Mouse (Mus musculus) lung, embryonic 14.5 days (tissue): ENCODE measurements at regions not wholly inside any gene's neighbourhood (a gene's known extent, or its start where the extent isn't known, plus 50 kb on each side); places are given as distances from the start of the nearest gene placed in this dataset.
"Not testable (repeated sequence)": the region's sequence is repeated elsewhere in the genome, so short reads cannot be mapped to it uniquely, and the experiment has no call there.

Experiments
- ATAC-seq: fragments of 200-750 bp; cut with Nextera tagmentation; 2 replicates; pipeline ENCODE4 v1.8.0; 2017; ENCODE audit warnings: mild to moderate bottlenecking, moderate TSS enrichment, moderate library complexity; ENCODE audit not compliant: insufficient read depth
- DNase-seq: peaks from one replicate; pipeline ENCODE4 v3.0.0-alpha.2; 2015
- H3K27ac ChIP-seq: fragments of 300-500 bp; sonication (generic); 2 replicates; pipeline ENCODE4 v1.5.1; 2014; ENCODE audit warnings: low read depth, mild to moderate bottlenecking, moderate library complexity
- H3K27me3 ChIP-seq: fragments of 300-500 bp; sonication (generic); 2 replicates; pipeline ENCODE4 v1.6.1; 2014; ENCODE audit warnings: low read length, control low read depth; ENCODE audit not compliant: insufficient read depth
- H3K36me3 ChIP-seq: fragments of 300-500 bp; sonication (generic); 2 replicates; pipeline ENCODE4 v1.6.1; 2014; ENCODE audit warnings: control low read depth; ENCODE audit not compliant: insufficient read depth
- H3K4me1 ChIP-seq: fragments of 300-500 bp; sonication (generic); 2 replicates; pipeline ENCODE4 v1.6.1; 2014; ENCODE audit warnings: antibody characterized with exemption, control low read depth; ENCODE audit not compliant: insufficient read depth
- H3K4me2 ChIP-seq: fragments of 300-500 bp; sonication (generic); 2 replicates; pipeline ENCODE4 v1.6.1; 2014; ENCODE audit warnings: mild to moderate bottlenecking
- H3K4me3 ChIP-seq: fragments of 300-500 bp; sonication (generic); 2 replicates; pipeline ENCODE4 v1.5.1; 2014; ENCODE audit warnings: low read depth, low read length
- H3K9ac ChIP-seq: fragments of 300-500 bp; sonication (generic); 2 replicates; pipeline ENCODE4 v1.6.1; 2014
- H3K9me3 ChIP-seq: fragments of 300-500 bp; sonication (generic); 2 replicates; pipeline ENCODE4 v1.6.1; 2016; ENCODE audit warnings: low read depth, low read length, control low read depth
- CTCF ChIP-seq: IDR thresholded peaks from 2 replicates; pipeline ENCODE4 v1.5.1; 2016; ENCODE audit warnings: antibody characterized with exemption, low read depth
- WGBS: fragments of 180-500 bp; shearing (Covaris S2); extraction: QIAGEN DNeasy Blood & Tissue Kit; methylation state at CpG from one replicate; pipeline ENCODE4 v1.1.7; 2014; 5-methylcytosine and 5-hydroxymethylcytosine counted together

DNA sequence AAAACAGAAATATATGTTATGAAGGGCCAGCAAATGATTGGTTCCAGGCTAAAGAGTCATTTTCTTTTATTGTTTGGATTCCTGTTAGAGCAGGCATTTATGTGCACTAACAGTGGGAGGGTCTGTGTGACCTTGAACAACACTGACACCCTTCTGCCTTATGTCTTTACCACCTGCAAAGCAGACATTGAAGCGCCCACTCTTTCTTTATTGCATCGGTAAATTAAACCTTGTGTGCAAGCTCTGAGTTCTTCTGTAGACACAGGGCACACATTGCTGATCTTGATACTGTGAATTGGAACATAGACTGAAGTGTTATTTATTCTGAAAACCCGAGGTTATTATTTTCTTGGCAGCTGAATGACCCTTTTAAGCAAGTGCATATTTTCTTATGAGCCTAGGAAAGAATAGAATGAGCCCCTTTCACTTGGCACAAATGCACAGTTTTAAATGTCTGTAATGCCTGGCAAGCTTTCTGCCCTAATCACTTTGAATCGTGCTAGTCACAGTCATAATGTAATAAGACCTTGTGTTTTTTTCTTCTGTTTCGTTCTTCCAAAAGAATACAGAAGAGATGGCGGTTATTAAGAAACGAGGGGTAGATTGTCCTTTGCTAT, 125.1 kb upstream of the Cobl start:
- 66% methylated on average over 7 of the region's 7 CpGs for WGBS
- Histone ChIP-seq H3K36me3 (no peaks in the 10 kb centered on the region), H3K27me3 (no peaks in the 10 kb centered on the region), H3K4me3 (no peak overlapping the region), H3K4me1 (no peaks in the 10 kb centered on the region), H3K9ac (no peak overlapping the region), H3K9me3 (no peaks in the 10 kb centered on the region), H3K27ac (no peak overlapping the region), H3K4me2 (no peak overlapping the region)
- DNase-seq = no peak
- no peak for TF ChIP-seq CTCF
- ATAC-seq = no peak

DNA sequence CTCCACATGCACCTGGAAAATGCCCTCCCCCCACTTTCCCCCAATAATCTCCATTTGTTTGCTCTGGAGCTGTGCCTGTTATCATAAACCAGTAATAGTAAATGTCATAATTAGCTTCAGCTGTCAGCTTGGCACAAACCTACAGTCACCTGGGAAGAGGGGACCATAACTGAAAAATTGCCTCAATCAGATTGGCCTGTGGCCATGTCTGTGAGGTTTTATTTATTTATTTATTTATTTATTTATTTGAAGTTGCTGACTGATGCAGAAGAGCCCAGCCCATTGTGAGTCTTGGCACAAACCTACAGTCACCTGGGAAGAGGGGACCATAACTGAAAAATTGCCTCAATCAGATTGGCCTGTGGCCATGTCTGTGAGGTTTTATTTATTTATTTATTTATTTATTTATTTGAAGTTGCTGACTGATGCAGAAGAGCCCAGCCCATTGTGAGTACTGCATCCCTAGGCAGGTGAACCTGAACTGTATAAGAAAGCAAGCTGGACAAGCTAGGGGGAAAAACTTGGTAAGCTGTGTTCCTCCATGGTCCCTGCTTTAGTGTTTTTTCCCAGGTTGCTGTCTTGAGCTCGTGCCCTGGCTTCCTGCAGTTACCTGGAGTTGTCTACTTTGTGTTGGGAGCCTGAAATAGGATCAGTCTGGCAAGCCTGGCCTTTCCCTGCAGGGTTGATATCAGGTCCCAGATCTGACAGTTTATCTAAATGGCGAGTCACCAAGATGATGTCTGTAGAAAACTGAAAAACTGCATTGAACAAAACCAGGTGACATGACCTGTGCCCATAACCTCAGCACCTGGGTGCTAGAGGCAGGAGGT, 120.3 kb upstream of the Cobl start:
- ATAC-seq, H3K9ac ChIP-seq, H3K27me3 ChIP-seq, H3K27ac ChIP-seq, H3K9me3 ChIP-seq, H3K4me1 ChIP-seq, H3K4me3 ChIP-seq, DNase-seq, H3K36me3 ChIP-seq, H3K4me2 ChIP-seq: not testable (repeated sequence)
- WGBS = 63% methylated on average over 2 of the region's 2 CpGs

DNA sequence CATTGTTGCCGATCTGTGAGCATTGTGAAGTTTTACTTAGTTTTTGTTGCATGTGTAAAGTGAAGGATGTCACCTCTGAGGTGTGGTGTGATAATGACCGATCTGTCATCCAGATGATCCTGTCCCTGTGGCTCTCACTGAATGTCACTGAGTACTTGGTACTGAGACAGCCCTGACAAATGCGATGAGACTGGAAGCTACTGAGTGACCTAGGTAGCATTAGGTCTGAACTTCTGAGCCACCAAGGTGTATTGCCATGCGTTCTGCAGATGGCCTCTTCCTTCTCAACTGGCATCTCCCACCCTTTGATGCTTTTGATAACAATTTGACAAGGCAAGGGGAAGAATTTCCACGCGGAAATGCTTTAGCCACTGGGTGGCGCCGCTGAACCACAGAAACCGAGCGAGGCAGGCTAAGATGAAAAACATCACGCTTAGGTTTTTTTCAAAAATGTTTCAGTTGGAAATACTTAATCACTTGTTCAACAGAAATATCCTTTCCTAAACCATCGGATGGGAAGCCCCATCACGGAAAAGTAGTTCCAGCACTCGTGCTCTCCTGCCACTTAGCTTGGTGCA, 114.3 kb upstream of the Cobl start:
- no peaks in the 10 kb centered on the region for H3K4me1 ChIP-seq
- WGBS = 31% methylated on average over 14 of the region's 14 CpGs
- H3K9me3 ChIP-seq = no peaks in the 10 kb centered on the region
- no peak overlapping the region for H3K4me2 ChIP-seq
- no peak overlapping the region for H3K4me3 ChIP-seq
- no peak overlapping the region for H3K27ac ChIP-seq
- no peak; the same call in 1 of the 2 replicates for ATAC-seq
- H3K36me3 ChIP-seq = no peaks in the 10 kb centered on the region
- H3K27me3 ChIP-seq = no peaks in the 10 kb centered on the region
- H3K9ac ChIP-seq = no peak overlapping the region
- peak; percentile 76 for DNase-seq
- peak; percentile 74 for TF ChIP-seq CTCF

DNA sequence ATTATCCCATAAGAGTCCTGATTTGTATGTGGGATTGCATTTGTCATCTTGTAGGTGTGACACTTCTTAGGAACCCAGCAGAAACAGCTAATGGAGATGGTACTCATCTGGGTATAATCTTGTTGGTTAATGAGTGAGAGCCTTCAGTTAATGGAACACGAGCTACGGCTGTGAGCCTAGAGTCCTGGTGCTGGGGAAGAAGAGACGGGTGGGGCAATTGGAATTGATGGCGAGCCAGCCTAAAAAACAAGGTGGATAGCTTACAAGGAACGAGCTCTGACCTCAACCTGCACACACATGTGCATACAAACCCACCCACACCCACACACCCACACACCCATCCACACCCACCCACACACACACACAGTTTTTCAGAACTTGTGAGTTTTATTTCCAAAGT, 94.9 kb upstream of the Cobl start:
- Histone ChIP-seq H3K27ac (no peak overlapping the region), H3K4me3 (no peak overlapping the region), H3K9me3 (no peaks in the 10 kb centered on the region), H3K9ac (no peak overlapping the region), H3K36me3 (no peaks in the 10 kb centered on the region), H3K27me3 (no peaks in the 10 kb centered on the region), H3K4me2 (no peak overlapping the region), H3K4me1 (no peaks in the 10 kb centered on the region)
- DNase-seq (no peak), ATAC-seq (no peak)
- no peak for TF ChIP-seq CTCF
- WGBS = 63% methylated on average over 5 of the region's 5 CpGs

DNA sequence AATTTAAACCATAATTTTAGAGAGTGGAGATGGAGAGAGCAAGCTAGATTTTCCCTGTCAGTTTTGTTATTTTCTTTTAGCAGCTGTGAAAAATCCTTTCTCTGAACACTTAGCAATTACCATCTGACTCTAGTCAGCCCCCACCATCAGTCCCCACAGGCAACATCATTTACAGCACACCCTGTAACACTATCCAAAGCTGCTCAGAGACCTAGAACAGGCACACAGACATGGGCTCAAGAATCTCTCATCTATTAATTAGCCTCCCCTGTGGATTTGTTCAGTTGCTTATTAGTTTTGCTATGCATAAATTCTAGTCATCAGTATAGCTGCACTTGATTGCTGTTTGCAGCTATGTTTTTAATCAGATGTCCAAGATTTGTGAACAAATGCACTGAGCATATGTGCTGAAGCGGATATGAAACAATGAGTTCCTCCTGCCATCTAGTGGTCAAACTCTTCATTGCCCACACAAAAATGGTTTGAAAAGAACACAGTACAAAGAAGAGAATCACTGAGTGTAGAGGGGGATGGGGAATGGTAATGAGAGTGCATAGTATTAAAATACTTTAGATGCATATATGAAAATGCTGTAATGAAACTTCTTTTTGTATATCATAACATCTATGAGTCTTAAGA, 94.4 kb upstream of the Cobl start:
- TF ChIP-seq CTCF = peak; percentile 85
- ATAC-seq = peak; percentile 65; the same call in 1 of the 2 replicates
- no peaks in the 10 kb centered on the region for H3K9me3 ChIP-seq
- H3K27me3 ChIP-seq = no peaks in the 10 kb centered on the region
- H3K9ac ChIP-seq = no peak overlapping the region
- H3K4me1 ChIP-seq = no peaks in the 10 kb centered on the region
- no peak overlapping the region for H3K4me2 ChIP-seq
- no peaks in the 10 kb centered on the region for H3K36me3 ChIP-seq
- no peak overlapping the region for H3K27ac ChIP-seq
- peak; percentile 87 for DNase-seq
- no peak overlapping the region for H3K4me3 ChIP-seq
- WGBS = 27% methylated on average over 1 of the region's 1 CpGs

DNA sequence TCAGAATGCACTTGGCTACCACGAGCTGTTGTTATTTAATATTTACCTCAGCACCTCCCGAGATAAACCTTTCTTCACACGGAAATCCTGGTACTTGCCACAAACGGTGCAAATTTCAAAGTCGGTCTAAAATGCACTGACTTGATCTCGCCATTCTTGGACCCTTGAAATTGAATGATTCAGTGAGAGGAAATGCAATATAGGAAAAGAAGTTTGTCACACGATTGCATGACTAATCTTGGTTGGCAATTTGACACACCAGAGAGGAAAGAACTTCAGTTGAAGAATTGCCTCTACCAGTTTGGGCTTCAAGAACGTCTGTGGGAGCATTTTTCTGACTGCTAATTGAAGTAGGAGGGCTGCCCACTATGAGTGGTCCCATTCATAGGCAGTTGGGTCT, 93.4 kb upstream of the Cobl start:
- no peak overlapping the region for H3K4me2 ChIP-seq
- no peak overlapping the region for H3K4me3 ChIP-seq
- H3K4me1 ChIP-seq = no peaks in the 10 kb centered on the region
- H3K9me3 ChIP-seq = no peaks in the 10 kb centered on the region
- H3K36me3 ChIP-seq = no peaks in the 10 kb centered on the region
- TF ChIP-seq CTCF = no peak
- DNase-seq = no peak
- no peak overlapping the region for H3K9ac ChIP-seq
- no peaks in the 10 kb centered on the region for H3K27me3 ChIP-seq
- no peak overlapping the region for H3K27ac ChIP-seq
- WGBS = 71% methylated on average over 8 of the region's 8 CpGs
- ATAC-seq = no peak

DNA sequence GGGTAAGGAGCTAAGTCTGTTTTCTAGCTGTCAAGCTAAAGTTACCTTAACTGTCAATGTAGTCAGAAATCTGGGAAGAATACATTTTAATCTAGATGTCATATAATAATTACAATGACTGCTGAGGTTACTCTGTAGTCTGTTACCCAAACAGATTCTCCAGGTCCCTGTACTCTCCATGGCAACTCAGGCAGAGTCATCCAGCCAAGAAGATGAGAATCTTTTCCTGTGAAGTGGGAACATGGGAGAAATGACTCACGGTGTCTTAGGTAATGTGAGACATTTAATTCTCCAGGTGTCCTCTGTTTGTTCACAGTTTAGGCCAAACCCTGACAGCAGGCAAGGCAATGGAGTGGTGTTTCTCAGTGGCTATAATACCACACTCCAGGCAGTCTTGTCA, 81.0 kb upstream of the Cobl start:
- no peak overlapping the region for H3K4me2 ChIP-seq
- no peak for TF ChIP-seq CTCF
- WGBS = 38% methylated on average over 1 of the region's 1 CpGs

More for the DNA sequence above, 81.0 kb upstream of the Cobl start:
- Histone ChIP-seq H3K9me3 (no peaks in the 10 kb centered on the region), H3K27ac (no peak overlapping the region), H3K27me3 (no peaks in the 10 kb centered on the region), H3K4me3 (no peak overlapping the region), H3K9ac (no peak overlapping the region), H3K36me3 (no peaks in the 10 kb centered on the region), H3K4me1 (no peaks in the 10 kb centered on the region)
- DNase-seq (no peak), ATAC-seq (no peak)
